ENCODE assay signal across 9 mouse cellular contexts in genomic region chr11:75571126-75571990, GRCm38 (mm10). TPM values are rescaled to one million over a fixed set of nuclear protein-coding genes. Genes with fewer than 3 reads are reported as not detected.
DNase-seq lines count a peak whose midpoint lies in the region; ATAC-seq and TF ChIP-seq lines count a peak whose summit lies in the region.
"Had no signal": no experiment of that assay in that cellular context is flagged by ENCODE, and none has a peak within 500 bp of the region (broad histone marks: within the 10 kb centered on the region; RNA-seq: fewer than 3 reads in every experiment).

No protein-coding gene starts in this region.

- no peak for TF ChIP-seq POLR2A in liver, adult 2 months (IDR thresholded peaks at IDR 0.05; ENCODE audit: extremely low read depth, insufficient read depth, low read length)
- no peak for TF ChIP-seq POLR2A in small intestine, adult 2 months (IDR thresholded peaks at IDR 0.05; ENCODE audit: low read depth, low read length)
- no peak for TF ChIP-seq POLR2A in kidney, adult 2 months (IDR thresholded peaks at IDR 0.05; ENCODE audit: low read depth, low read length)

- H3K79me2 ChIP-seq in liver, adult 2 months (ENCODE audit: control insufficient read depth, insufficient read depth, low read length) = no peaks in the 10 kb centered on the region

- TF ChIP-seq CTCF in liver, adult 2 months (IDR thresholded peaks at IDR 0.05; ENCODE audit: low read depth, low read length) = no peak
- no peak for TF ChIP-seq CTCF in small intestine, adult 2 months (IDR thresholded peaks at IDR 0.05; ENCODE audit: extremely low read depth, insufficient read length, insufficient replicate concordance, low read depth, low read length)
- no peak for TF ChIP-seq CTCF in kidney, adult 2 months (conservative IDR thresholded peaks at IDR 0.05; ENCODE audit: insufficient read depth, insufficient read length, low read depth, low read length)

- no peaks in the 10 kb centered on the region for H3K9me3 ChIP-seq in forebrain, embryonic 10.5 days
- no peaks in the 10 kb centered on the region for H3K9me3 ChIP-seq in forebrain, embryonic 14.5 days (replicated peaks; ENCODE audit: control insufficient read depth, low read length)

- no peak overlapping the region for H3K4me2 ChIP-seq in forebrain, embryonic 14.5 days (ENCODE audit: low read length)

- peaks cover 13% of the 10 kb centered on the region; the same call in 1 of the 2 replicates for H3K27me3 ChIP-seq in forebrain, embryonic 10.5 days (ENCODE audit: poor library complexity, severe bottlenecking)
- no peaks in the 10 kb centered on the region for H3K27me3 ChIP-seq in forebrain, embryonic 14.5 days (replicated peaks; ENCODE audit: control insufficient read depth, insufficient read depth, low read length)
- H3K27me3 ChIP-seq in liver, adult 2 months (ENCODE audit: control insufficient read depth, insufficient read depth, low read length) = no peaks in the 10 kb centered on the region
- no peaks in the 10 kb centered on the region for H3K27me3 ChIP-seq in small intestine, adult 2 months (ENCODE audit: control insufficient read depth, insufficient read depth, low read length)
- no peaks in the 10 kb centered on the region for H3K27me3 ChIP-seq in kidney, adult 2 months (replicated peaks; ENCODE audit: control insufficient read depth, insufficient read depth, low read length)

- WGBS in forebrain, embryonic 10.5 days = 76% methylated on average over 14 of the region's 14 CpGs
- 75% methylated on average over 13 of the region's 14 CpGs for WGBS in forebrain, embryonic 14.5 days
- 47% methylated on average over 13 of the region's 14 CpGs for WGBS in liver, adult 2 months
- 30% methylated on average over 14 of the region's 14 CpGs for WGBS in small intestine, adult 2 months
- WGBS in kidney, adult 2 months = 55% methylated on average over 14 of the region's 14 CpGs

- peaks cover 9% of the 10 kb centered on the region; the same call in 1 of the 2 replicates for H3K36me3 ChIP-seq in forebrain, embryonic 10.5 days (replicated peaks)
- peaks cover 36% of the 10 kb centered on the region for H3K36me3 ChIP-seq in forebrain, embryonic 14.5 days (ENCODE audit: control insufficient read depth, insufficient read depth, low read length)
- H3K36me3 ChIP-seq in liver, adult 2 months (ENCODE audit: control insufficient read depth, insufficient read depth, low read length) = no peaks in the 10 kb centered on the region
- H3K36me3 ChIP-seq in small intestine, adult 2 months (ENCODE audit: control insufficient read depth, insufficient read depth, low read length) = peaks cover 57% of the 10 kb centered on the region
- H3K36me3 ChIP-seq in kidney, adult 2 months (ENCODE audit: control insufficient read depth, insufficient read depth, low read length) = no peaks in the 10 kb centered on the region; the same call in 1 of the 2 replicates

- peak overlapping the region; percentile 83; the same call in 1 of the 2 replicates for H3K27ac ChIP-seq in forebrain, embryonic 10.5 days
- H3K27ac ChIP-seq in forebrain, embryonic 14.5 days (ENCODE audit: low read depth, low read length) = no peak overlapping the region
- H3K27ac ChIP-seq in liver, adult 2 months (replicated peaks; ENCODE audit: insufficient read depth, low read depth, low read length) = peak overlapping the region; percentile 36; the same call in 1 of the 2 replicates
- peak overlapping the region; percentile 23 for H3K27ac ChIP-seq in small intestine, adult 2 months (ENCODE audit: insufficient read depth, low read depth, low read length)
- H3K27ac ChIP-seq in kidney, adult 2 months (ENCODE audit: insufficient read depth, low read depth, low read length) = no peak overlapping the region

- H3K4me3 ChIP-seq in forebrain, embryonic 10.5 days = no peak overlapping the region
- H3K4me3 ChIP-seq in forebrain, embryonic 14.5 days (ENCODE audit: low read depth, low read length) = no peak overlapping the region
- H3K4me3 ChIP-seq in liver, adult 2 months (ENCODE audit: insufficient read depth, low read depth, low read length) = no peak overlapping the region
- H3K4me3 ChIP-seq in small intestine, adult 2 months (ENCODE audit: low read depth, low read length) = no peak overlapping the region
- no peak overlapping the region for H3K4me3 ChIP-seq in kidney, adult 2 months (ENCODE audit: insufficient read depth, low read depth, low read length)
- H3K4me3 ChIP-seq: erythroblast, embryonic 14.5 days had no signal

- peaks cover 23% of the 10 kb centered on the region for H3K4me1 ChIP-seq in forebrain, embryonic 10.5 days
- peaks cover 10% of the 10 kb centered on the region for H3K4me1 ChIP-seq in forebrain, embryonic 14.5 days (ENCODE audit: control insufficient read depth, insufficient read depth, low read length)
- H3K4me1 ChIP-seq in liver, adult 2 months (ENCODE audit: control insufficient read depth, insufficient read depth, low read length) = peaks cover 11% of the 10 kb centered on the region
- peaks cover 48% of the 10 kb centered on the region for H3K4me1 ChIP-seq in small intestine, adult 2 months (ENCODE audit: control insufficient read depth, insufficient read depth, insufficient read length, low read length)
- peaks cover 7% of the 10 kb centered on the region for H3K4me1 ChIP-seq in kidney, adult 2 months (ENCODE audit: control insufficient read depth, insufficient read depth, low read length)

- DNase-seq in forebrain, embryonic 10.5 days (ENCODE audit: extremely low spot score, low spot score) = no peak
- DNase-seq in forebrain, embryonic 14.5 days (ENCODE audit: low spot score) = no peak
- peak; percentile 27 for DNase-seq in thymus, postnatal 0 days (ENCODE audit: low spot score)
- DNase-seq in thymus, postnatal 10 days (ENCODE audit: low spot score in 2 of 2) = no peak
- DNase-seq in liver, adult 2 months (ENCODE audit: extremely low read depth, low read depth, low spot score) = no peak
- no peak for DNase-seq in spleen, postnatal 10 days (ENCODE audit: low spot score in 2 of 2)
- no peak for DNase-seq in kidney, adult 2 months

- no peak for ATAC-seq in forebrain, embryonic 14.5 days

- H3K9ac ChIP-seq in forebrain, embryonic 14.5 days (ENCODE audit: low read length) = no peak overlapping the region
- no peak overlapping the region for H3K9ac ChIP-seq in liver, adult 2 months (ENCODE audit: low read depth, low read length)

RNA-seq across cellular contexts. Expression of gene Pitpna, which starts 16.5 kb away (rescaled TPM):
- 59.2 and 61.9 TPM in 2 replicates for polyA plus RNA-seq in forebrain, embryonic 10.5 days (2016; fragmentation: Nextera tagmentation; extraction: Ambion mirVana)
- polyA plus RNA-seq in forebrain, embryonic 14.5 days (2014; fragmentation: Nextera tagmentation; extraction: Ambion mirVana) = 94.2 and 101 TPM in 2 replicates
- 103 and 112 TPM in 2 replicates for polyA plus RNA-seq in thymus, postnatal 0 days (2015; fragmentation: Nextera tagmentation; extraction: Ambion mirVana)
- 19.7 and 21.0 TPM in 2 replicates for total RNA-seq in liver, adult 2 months (2014; rRNA removed)
- 24.6 and 28.9 TPM in 2 replicates for polyA plus RNA-seq in liver, adult 2 months (2012; rRNA removed)
- polyA plus RNA-seq in small intestine, adult 2 months (2012; rRNA removed) = 88.0 and 185 TPM in 2 replicates
- polyA plus RNA-seq in kidney, adult 2 months (2012; rRNA removed) = 43.8 and 60.3 TPM in 2 replicates

RNA-seq across cellular contexts. Expression of gene Slc43a2, which starts 39.9 kb away (rescaled TPM):
- 5.5 and 6.1 TPM in 2 replicates for polyA plus RNA-seq in forebrain, embryonic 10.5 days (2016; fragmentation: Nextera tagmentation; extraction: Ambion mirVana)
- polyA plus RNA-seq in forebrain, embryonic 14.5 days (2014; fragmentation: Nextera tagmentation; extraction: Ambion mirVana) = 6.5 and 9.1 TPM in 2 replicates
- polyA plus RNA-seq in thymus, postnatal 0 days (2015; fragmentation: Nextera tagmentation; extraction: Ambion mirVana) = 33.2 and 33.6 TPM in 2 replicates
- total RNA-seq in liver, adult 2 months (2014; rRNA removed) = 4.1 and 8.9 TPM in 2 replicates
- polyA plus RNA-seq in liver, adult 2 months (2012; rRNA removed) = 5.2 and 8.0 TPM in 2 replicates
- polyA plus RNA-seq in small intestine, adult 2 months (2012; rRNA removed) = 165 and 508 TPM in 2 replicates
- 148 and 174 TPM in 2 replicates for polyA plus RNA-seq in kidney, adult 2 months (2012; rRNA removed)

RNA-seq across cellular contexts. Expression of gene Scarf1, which starts 58.0 kb away (rescaled TPM):
- 5.1 and 5.4 TPM in 2 replicates for polyA plus RNA-seq in forebrain, embryonic 10.5 days (2016; fragmentation: Nextera tagmentation; extraction: Ambion mirVana)
- polyA plus RNA-seq in forebrain, embryonic 14.5 days (2014; fragmentation: Nextera tagmentation; extraction: Ambion mirVana) = 2.7 and 3.4 TPM in 2 replicates
- polyA plus RNA-seq in thymus, postnatal 0 days (2015; fragmentation: Nextera tagmentation; extraction: Ambion mirVana) = 2.4 and 2.7 TPM in 2 replicates
- total RNA-seq in liver, adult 2 months (2014; rRNA removed) = 5.8 and 7.5 TPM in 2 replicates
- 10.3 and 16.9 TPM in 2 replicates for polyA plus RNA-seq in liver, adult 2 months (2012; rRNA removed)
- polyA plus RNA-seq in small intestine, adult 2 months (2012; rRNA removed) = 9.4 and 12.3 TPM in 2 replicates
- polyA plus RNA-seq in kidney, adult 2 months (2012; rRNA removed) = 13.3 and 17.3 TPM in 2 replicates

RNA-seq across cellular contexts. Expression of gene Inpp5k, which starts 59.4 kb away (rescaled TPM):
- 14.1 and 16.0 TPM in 2 replicates for polyA plus RNA-seq in forebrain, embryonic 10.5 days (2016; fragmentation: Nextera tagmentation; extraction: Ambion mirVana)
- 53.9 and 55.5 TPM in 2 replicates for polyA plus RNA-seq in forebrain, embryonic 14.5 days (2014; fragmentation: Nextera tagmentation; extraction: Ambion mirVana)
- 56.9 and 63.9 TPM in 2 replicates for polyA plus RNA-seq in thymus, postnatal 0 days (2015; fragmentation: Nextera tagmentation; extraction: Ambion mirVana)
- 12.3 and 13.4 TPM in 2 replicates for total RNA-seq in liver, adult 2 months (2014; rRNA removed)
- 12.2 and 17.2 TPM in 2 replicates for polyA plus RNA-seq in liver, adult 2 months (2012; rRNA removed)
- 14.3 and 35.3 TPM in 2 replicates for polyA plus RNA-seq in small intestine, adult 2 months (2012; rRNA removed)
- 69.1 and 71.5 TPM in 2 replicates for polyA plus RNA-seq in kidney, adult 2 months (2012; rRNA removed)

Comparison
In these comparisons a context has a peak if more than half of its experiments do, and no peak if none do; other contexts are left out.
1. H3K27ac ChIP-seq: peak in forebrain, embryonic 10.5 days (single experiment), liver, adult 2 months (single experiment) and small intestine, adult 2 months (single experiment); none in forebrain, embryonic 14.5 days (single experiment) and kidney, adult 2 months (single experiment).